Mouse (Mus musculus): ENCODE data around the gene Gpr15.

Gpr15 gene

DNA sequence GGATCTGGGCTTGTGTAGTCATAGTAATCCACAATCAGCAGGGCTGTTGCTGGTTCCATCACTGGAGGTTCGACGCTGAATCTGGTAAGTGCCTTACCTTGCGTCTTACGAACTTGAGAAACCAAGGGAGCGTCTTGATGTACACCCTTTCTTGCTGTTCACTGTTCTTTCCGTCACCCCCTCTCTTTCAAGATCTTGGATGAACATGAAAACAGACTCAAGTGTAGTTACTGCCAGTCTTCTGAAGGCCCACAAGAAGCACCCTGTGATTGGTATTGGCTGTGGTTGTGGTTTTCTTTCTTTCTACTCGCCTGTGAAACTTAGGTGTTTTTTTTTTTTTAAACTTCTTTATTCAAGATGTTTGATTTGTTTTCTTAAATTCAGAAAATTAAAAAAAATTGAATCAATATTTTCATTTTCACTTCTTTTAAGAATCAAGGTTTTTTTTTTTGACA lies at the start of gene Gpr15:
Gene Gpr15 (minus strand): TSS at position 405 of the 455 bp plus-strand sequence.
- DNase-seq (ENCODE audit: low spot score), result no peak

- no peak for DNase-seq (ENCODE audit: low spot score)
Observed at GRCm38 (mm10) chr16:58763076-58763475, 44.2 kb upstream of the Gpr15 start, which contains the start of gene Olfr172. TSS of gene Olfr172 (minus strand) at chr16:58763176.

GRCm38 (mm10) chr16:58756191-58756590 lies 37.3 kb upstream of the Gpr15 start:
- DNase-seq (ENCODE audit: low spot score), result no peak

GRCm38 (mm10) chr16:58751314-58751713 lies 32.4 kb upstream of the Gpr15 start:
- DNase-seq (ENCODE audit: low spot score), result no peak

DNA sequence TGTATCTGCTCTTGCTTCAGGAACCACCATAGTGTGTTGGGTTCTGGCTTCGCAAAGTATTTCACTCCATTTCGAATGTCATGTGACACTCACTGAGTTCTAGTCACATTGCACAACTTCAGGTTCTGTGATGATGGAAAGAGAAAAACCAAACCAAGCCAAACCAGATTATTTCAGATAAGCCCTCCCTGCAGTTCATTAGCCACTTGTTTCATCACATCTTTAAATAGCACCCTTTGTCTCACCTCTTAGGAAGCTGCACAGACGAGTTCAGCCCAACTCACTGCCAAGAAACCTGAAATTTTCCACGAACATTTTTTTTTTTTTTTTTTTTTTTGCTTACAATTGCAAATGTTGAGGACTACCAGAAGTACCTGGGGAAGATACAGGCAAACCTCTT lies 27.8 kb upstream of the Gpr15 start:
- no peak for DNase-seq (ENCODE audit: low spot score)

GRCm38 (mm10) chr16:58740751-58741150 lies 21.9 kb upstream of the Gpr15 start:
- DNase-seq (ENCODE audit: low spot score), result no peak

GRCm38 (mm10) chr16:58738800-58739199 lies 19.9 kb upstream of the Gpr15 start:
- DNase-seq (ENCODE audit: low spot score), result no peak

GRCm38 (mm10) chr16:58738205-58738604 lies 19.3 kb upstream of the Gpr15 start:
- no peak for DNase-seq (ENCODE audit: low spot score)

DNA sequence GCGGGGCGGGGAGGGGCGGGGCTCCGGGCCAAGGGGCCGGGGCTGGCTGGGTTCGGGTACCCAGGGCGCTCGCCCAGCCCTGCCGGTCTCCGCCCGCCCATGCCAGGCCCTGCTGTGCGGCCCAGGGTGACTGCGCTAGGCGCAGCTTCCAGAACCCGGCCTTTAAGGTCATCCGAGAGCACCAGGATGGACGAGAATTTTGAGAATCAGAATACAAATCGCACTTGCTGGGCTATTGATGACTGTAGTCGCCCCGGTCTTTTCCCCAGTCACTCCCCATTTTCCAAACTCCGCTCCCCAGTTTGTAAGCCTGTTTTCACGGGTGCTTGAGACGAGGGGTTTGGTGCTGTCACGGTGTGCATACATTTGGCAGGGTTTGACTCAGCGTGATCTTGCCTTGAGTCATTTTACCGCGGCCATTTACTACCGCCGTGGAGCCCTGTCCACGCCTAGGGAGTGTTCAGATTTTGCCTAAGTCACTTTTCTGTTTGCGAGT lies 9.4 kb upstream of the Gpr15 start:
- no peak for DNase-seq (ENCODE audit: low spot score)

- DNase-seq (ENCODE audit: low spot score), result peak; percentile 93
Observed at GRCm38 (mm10) chr16:58727477-58728131, 8.7 kb upstream of the Gpr15 start, which contains the start of gene Cldnd1. TSS of gene Cldnd1 (plus strand) at chr16:58727910.

DNA sequence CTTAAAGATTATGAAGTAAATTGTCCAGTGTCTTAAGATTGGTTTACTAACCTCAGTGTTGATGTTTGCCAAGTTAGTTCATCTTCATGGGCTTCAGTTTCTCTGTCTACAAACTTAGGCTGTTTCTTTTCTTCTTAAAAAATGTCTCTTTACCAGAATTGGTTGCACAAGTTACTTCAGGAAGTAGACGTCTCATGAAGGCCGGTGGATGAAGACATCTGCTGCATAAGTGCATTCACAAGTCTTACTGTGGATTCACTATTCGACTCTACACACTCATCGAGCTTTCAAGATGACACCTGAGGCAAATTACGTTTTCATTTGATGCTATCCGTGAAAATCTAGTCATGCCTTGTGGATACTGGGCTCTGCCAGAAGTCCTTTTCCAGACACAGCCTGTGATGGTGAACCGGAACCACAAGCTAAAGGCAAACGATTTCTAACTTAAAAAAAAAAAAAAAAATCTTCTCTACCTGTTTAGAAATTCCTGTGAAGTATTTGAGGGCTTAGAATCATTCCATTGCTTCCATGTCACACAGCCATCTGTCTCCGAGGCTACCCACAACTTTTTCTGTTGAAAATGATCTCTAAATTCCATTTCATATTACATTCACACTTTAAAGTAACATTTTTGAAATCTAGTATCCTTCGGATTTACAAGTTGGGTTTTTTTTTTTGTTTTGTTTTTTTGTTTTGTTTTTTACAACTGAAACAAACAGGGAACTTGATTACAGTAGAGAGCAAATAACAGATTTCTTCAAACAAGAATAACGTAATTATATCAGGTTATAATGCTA lies 8.0 kb upstream of the Gpr15 start:
- DNase-seq (ENCODE audit: low spot score), result no peak

DNA sequence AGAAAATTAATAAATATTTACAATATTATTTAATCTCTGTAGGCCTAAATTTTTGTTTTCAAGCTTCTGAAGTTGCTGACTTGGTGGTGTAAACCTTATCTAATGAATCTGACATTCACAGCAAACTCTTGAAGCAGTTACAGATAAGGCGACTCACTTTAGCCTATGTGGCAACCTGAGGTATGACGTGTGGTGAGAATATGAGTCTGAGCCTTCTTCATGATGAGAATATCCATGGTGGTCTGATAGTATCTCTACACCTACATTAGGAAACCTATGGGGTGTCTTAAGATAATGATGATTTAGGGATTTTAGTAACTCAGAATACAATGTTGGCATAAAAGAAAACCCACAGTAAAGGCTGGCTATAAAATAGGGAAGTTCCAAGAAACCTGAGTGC lies 3.4 kb upstream of the Gpr15 start:
- no peak for DNase-seq (ENCODE audit: low spot score)

DNA sequence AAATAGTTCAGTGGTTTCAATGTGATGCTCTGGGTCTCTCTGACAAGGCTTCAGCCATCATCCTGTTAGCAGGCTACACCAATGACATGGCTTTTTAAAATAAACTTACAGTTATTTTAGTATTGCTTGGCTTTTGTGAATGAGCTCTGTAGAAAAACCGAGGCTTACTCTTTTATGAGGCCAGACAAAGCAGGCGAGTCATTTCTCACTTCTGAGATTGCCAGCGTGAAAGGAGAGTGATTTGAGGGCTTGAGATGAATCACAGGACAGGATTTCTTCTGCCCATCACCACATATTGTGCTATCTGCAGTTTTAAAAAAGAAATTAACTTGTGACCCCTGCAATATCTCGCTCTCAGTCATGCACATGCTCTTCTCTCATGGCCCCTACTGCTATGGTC lies 3.9 kb downstream of the Gpr15 start:
- DNase-seq (ENCODE audit: low spot score), result no peak

GRCm38 (mm10) chr16:58713128-58713527 lies 5.7 kb downstream of the Gpr15 start:
- DNase-seq (ENCODE audit: low spot score), result no peak

- DNase-seq (ENCODE audit: low spot score), result no peak
Observed at GRCm38 (mm10) chr16:58712221-58712620, 6.6 kb downstream of the Gpr15 start.

DNA sequence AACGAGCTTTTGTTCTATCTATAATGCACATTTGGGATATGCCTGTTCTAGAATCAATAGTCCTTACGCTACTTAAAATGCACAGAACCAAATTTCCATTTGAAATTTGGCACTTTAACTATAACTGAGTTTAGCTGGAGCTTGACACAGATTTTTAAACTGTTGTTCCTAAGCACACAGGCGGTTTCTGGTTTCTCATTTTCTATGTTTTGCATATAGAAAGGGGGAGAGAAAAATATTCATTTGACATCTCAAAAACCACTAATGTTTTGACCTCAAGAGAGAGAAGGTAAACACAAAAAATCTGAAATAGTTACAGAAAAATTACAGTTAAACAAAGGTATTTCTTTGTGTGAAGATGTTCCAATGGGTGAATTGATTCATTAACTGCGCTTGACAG lies 9.3 kb downstream of the Gpr15 start:
- no peak for DNase-seq (ENCODE audit: low spot score)

DNA sequence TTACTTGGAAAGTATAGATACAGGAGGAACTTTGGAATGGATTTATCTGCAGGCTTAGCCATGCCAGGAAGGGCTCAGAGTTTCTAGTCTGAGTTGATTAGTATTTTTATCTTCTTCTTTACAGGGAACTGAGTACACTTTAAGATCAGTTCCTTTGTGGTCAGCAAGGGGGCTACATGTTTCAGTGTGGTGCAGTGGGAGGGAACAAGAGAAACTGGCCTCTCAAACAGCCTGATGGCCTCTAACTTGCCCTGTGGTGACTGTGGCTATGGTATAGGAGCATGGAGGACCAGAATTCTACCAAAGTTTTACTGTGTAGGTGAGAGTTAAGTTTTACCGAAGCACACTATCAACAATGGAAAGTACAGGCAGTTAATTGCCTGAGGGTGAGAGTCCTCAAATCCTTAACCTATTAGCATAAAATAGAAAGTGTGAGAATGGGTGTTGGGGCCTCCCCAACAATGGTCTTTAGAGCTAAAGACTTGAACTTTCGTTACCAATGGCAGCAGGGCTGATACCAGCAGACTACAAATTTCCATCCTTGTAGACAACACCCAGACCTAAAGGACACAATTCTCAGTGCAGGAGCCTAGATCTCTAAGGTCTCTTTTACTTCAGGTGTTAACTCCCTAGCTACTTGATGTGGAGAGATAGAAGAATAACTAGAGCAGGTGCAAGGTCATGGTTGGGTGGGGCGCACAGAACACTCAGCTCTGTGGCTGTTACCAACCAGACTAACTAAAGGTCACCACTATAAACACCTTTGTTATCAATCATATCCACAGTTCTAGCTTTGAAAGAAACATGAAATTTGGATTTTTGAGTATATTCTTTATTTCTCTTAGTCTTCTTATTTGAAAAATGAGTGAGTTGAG lies 10.0 kb downstream of the Gpr15 start:
- no peak for DNase-seq (ENCODE audit: low spot score)

GRCm38 (mm10) chr16:58707276-58707905 lies 11.5 kb downstream of the Gpr15 start:
- DNase-seq (ENCODE audit: low spot score), result no peak

GRCm38 (mm10) chr16:58704999-58705398 lies 13.9 kb downstream of the Gpr15 start:
- DNase-seq (ENCODE audit: low spot score), result no peak

DNA sequence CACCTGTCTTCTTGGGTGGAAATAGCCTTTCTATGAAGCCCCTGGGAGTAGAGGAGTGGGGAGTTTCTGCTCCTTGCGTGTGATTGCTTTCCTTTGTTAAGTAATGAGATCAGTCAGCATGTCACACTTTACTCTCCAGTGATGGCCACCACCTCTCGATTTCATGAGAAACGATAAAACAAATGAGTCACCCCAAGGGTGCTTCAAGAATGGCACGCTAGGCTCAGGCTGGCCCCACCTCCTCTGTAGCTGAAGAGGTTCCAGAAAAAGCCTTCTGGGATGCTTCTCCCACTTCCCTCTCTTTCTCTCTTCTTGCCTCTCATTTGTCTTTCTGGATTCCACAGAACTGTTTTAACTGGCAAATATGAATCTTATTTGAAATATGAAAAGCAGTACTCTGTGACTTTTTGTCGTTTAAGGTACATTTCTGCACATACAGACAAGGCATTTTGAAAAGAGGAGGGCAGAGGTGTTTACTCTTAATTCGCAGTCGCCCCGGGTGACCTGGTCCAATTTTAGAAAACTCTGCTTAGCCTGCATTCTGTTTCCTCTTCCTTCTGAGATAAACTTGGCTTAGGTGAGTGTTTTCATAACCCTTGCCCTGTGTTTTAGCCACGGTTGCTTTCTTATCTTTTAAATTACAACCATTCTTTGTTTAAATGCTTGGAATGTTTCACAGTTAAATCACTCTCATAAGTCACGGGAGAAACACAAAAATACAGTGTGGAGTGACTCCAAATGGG lies 15.3 kb downstream of the Gpr15 start:
- no peak for DNase-seq (ENCODE audit: low spot score)

GRCm38 (mm10) chr16:58702329-58702932 lies 16.4 kb downstream of the Gpr15 start:
- DNase-seq (ENCODE audit: low spot score), result no peak

Data from left cerebral cortex, adult 11 months (tissue).